Mouse (Mus musculus): ENCODE measurements around the gene 1700034J05Rik. TPM values are rescaled to one million over a fixed set of nuclear protein-coding genes. Genes with fewer than 3 reads are reported as not detected.
A peak's percentile ranks its signal among the peaks of the same experiment; 100 is the strongest.

The 1700034J05Rik gene
- polyA plus RNA-seq, 1 experiment from 2014 or later, result not detected

- 0 out of 2 replicates have a peak, but pooled peaks cover 2% of the 10 kb centered on the region for H3K4me1 ChIP-seq (replicated peaks; ENCODE audit: control insufficient read depth, insufficient read depth)
- no peak overlapping the region for H3K27ac ChIP-seq (replicated peaks)
- ATAC-seq (ENCODE audit: low FRiP score, low TSS enrichment) (no peak), DNase-seq (ENCODE audit: low spot score) (no peak)
- no peak overlapping the region for H3K4me3 ChIP-seq (ENCODE audit: low read depth, low read length)
- H3K9me3 ChIP-seq (ENCODE audit: control insufficient read depth, low read length), result no peaks in the 10 kb centered on the region
- no peak overlapping the region for H3K4me2 ChIP-seq (replicated peaks; ENCODE audit: low read depth)
- H3K36me3 ChIP-seq (ENCODE audit: control insufficient read depth, insufficient read depth, low read length), result no peaks in the 10 kb centered on the region
- TF ChIP-seq CTCF (IDR thresholded peaks at IDR 0.05; ENCODE audit: low read depth) (no peak), EP300 (optimal IDR thresholded peaks at IDR 0.05) (no peak)
- no peak overlapping the region for H3K9ac ChIP-seq (ENCODE audit: low read length)
- WGBS, result 76% methylated on average over 6 of the region's 6 CpGs
- H3K27me3 ChIP-seq (ENCODE audit: control insufficient read depth, insufficient read depth, low read length), result no peaks in the 10 kb centered on the region
Observed at GRCm38 (mm10) chr6:146963396-146964150, 9.4 kb upstream of the 1700034J05Rik start.

GRCm38 (mm10) chr6:146961832-146962481, 7.7 kb upstream of the 1700034J05Rik start:
- no peak for DNase-seq (ENCODE audit: low spot score)

GRCm38 (mm10) chr6:146960956-146961355, 6.7 kb upstream of the 1700034J05Rik start:
- Histone ChIP-seq H3K9me3 (ENCODE audit: control insufficient read depth, low read length) (no peaks in the 10 kb centered on the region), H3K4me1 (replicated peaks; ENCODE audit: control insufficient read depth, insufficient read depth) (0 out of 2 replicates have a peak, but pooled peaks cover 2% of the 10 kb centered on the region), H3K4me3 (ENCODE audit: low read depth, low read length) (no peak overlapping the region), H3K27ac (replicated peaks) (no peak overlapping the region), H3K27me3 (ENCODE audit: control insufficient read depth, insufficient read depth, low read length) (no peaks in the 10 kb centered on the region), H3K9ac (ENCODE audit: low read length) (no peak overlapping the region), H3K36me3 (ENCODE audit: control insufficient read depth, insufficient read depth, low read length) (no peaks in the 10 kb centered on the region), H3K4me2 (replicated peaks; ENCODE audit: low read depth) (no peak overlapping the region)
- DNase-seq (ENCODE audit: low spot score) (no peak), ATAC-seq (ENCODE audit: low FRiP score, low TSS enrichment) (no peak)
- 78% methylated on average over 5 of the region's 5 CpGs for WGBS
- TF ChIP-seq EP300 (optimal IDR thresholded peaks at IDR 0.05), result no peak
- no peak for TF ChIP-seq CTCF (IDR thresholded peaks at IDR 0.05; ENCODE audit: low read depth)

More at GRCm38 (mm10) chr6:146961832-146962481, 7.7 kb upstream of the 1700034J05Rik start:
- no peak overlapping the region for H3K4me3 ChIP-seq (ENCODE audit: low read depth, low read length)
- H3K27ac ChIP-seq (replicated peaks), result no peak overlapping the region
- H3K9me3 ChIP-seq (ENCODE audit: control insufficient read depth, low read length), result no peaks in the 10 kb centered on the region
- 0 out of 2 replicates have a peak, but pooled peaks cover 2% of the 10 kb centered on the region for H3K4me1 ChIP-seq (replicated peaks; ENCODE audit: control insufficient read depth, insufficient read depth)
- no peak overlapping the region for H3K4me2 ChIP-seq (replicated peaks; ENCODE audit: low read depth)
- WGBS, result 34% methylated on average over 6 of the region's 6 CpGs
- no peak for ATAC-seq (ENCODE audit: low FRiP score, low TSS enrichment)
- H3K27me3 ChIP-seq (ENCODE audit: control insufficient read depth, insufficient read depth, low read length), result no peaks in the 10 kb centered on the region
- H3K9ac ChIP-seq (ENCODE audit: low read length), result no peak overlapping the region
- TF ChIP-seq CTCF (IDR thresholded peaks at IDR 0.05; ENCODE audit: low read depth) (peak; percentile 70), EP300 (optimal IDR thresholded peaks at IDR 0.05) (no peak)
- H3K36me3 ChIP-seq (ENCODE audit: control insufficient read depth, insufficient read depth, low read length), result no peaks in the 10 kb centered on the region

GRCm38 (mm10) chr6:146959908-146960680, 5.9 kb upstream of the 1700034J05Rik start:
- no peaks in the 10 kb centered on the region for H3K9me3 ChIP-seq (ENCODE audit: control insufficient read depth, low read length)
- 45% methylated on average over 9 of the region's 9 CpGs for WGBS
- ATAC-seq (ENCODE audit: low FRiP score, low TSS enrichment), result peak; percentile 84
- H3K4me2 ChIP-seq (replicated peaks; ENCODE audit: low read depth), result no peak overlapping the region
- H3K27me3 ChIP-seq (ENCODE audit: control insufficient read depth, insufficient read depth, low read length), result no peaks in the 10 kb centered on the region
- 0 out of 2 replicates have a peak, but pooled peaks cover 2% of the 10 kb centered on the region for H3K4me1 ChIP-seq (replicated peaks; ENCODE audit: control insufficient read depth, insufficient read depth)
- no peaks in the 10 kb centered on the region for H3K36me3 ChIP-seq (ENCODE audit: control insufficient read depth, insufficient read depth, low read length)
- no peak overlapping the region for H3K4me3 ChIP-seq (ENCODE audit: low read depth, low read length)
- peak; percentile 57 for DNase-seq (ENCODE audit: low spot score)
- peak overlapping the region; percentile 41 for H3K27ac ChIP-seq (replicated peaks)
- H3K9ac ChIP-seq (ENCODE audit: low read length), result no peak overlapping the region
- no peak for TF ChIP-seq CTCF (IDR thresholded peaks at IDR 0.05; ENCODE audit: low read depth)
- no peak for TF ChIP-seq EP300 (optimal IDR thresholded peaks at IDR 0.05)

- DNase-seq (ENCODE audit: low spot score) (no peak), ATAC-seq (ENCODE audit: low FRiP score, low TSS enrichment) (no peak)
- 78% methylated on average over 1 of the region's 1 CpGs for WGBS
- Histone ChIP-seq H3K27ac (replicated peaks) (no peak overlapping the region), H3K4me2 (replicated peaks; ENCODE audit: low read depth) (no peak overlapping the region), H3K4me1 (replicated peaks; ENCODE audit: control insufficient read depth, insufficient read depth) (0 out of 2 replicates have a peak, but pooled peaks cover 2% of the 10 kb centered on the region), H3K4me3 (ENCODE audit: low read depth, low read length) (no peak overlapping the region), H3K36me3 (ENCODE audit: control insufficient read depth, insufficient read depth, low read length) (no peaks in the 10 kb centered on the region), H3K27me3 (ENCODE audit: control insufficient read depth, insufficient read depth, low read length) (no peaks in the 10 kb centered on the region), H3K9ac (ENCODE audit: low read length) (no peak overlapping the region), H3K9me3 (ENCODE audit: control insufficient read depth, low read length) (no peaks in the 10 kb centered on the region)
- TF ChIP-seq CTCF (IDR thresholded peaks at IDR 0.05; ENCODE audit: low read depth), result no peak
- no peak for TF ChIP-seq EP300 (optimal IDR thresholded peaks at IDR 0.05)
Observed at GRCm38 (mm10) chr6:146958694-146959093, 4.5 kb upstream of the 1700034J05Rik start.
